Mouse (Mus musculus): ENCODE data around the gene Neurl2. TPM values are rescaled to one million over a fixed set of nuclear protein-coding genes. Genes with fewer than 3 reads are reported as not detected.

The Neurl2 gene
- polyA plus RNA-seq (2015; fragmentation: Nextera tagmentation; extraction: Ambion mirVana), result 56.5 and 63.5 TPM in 2 replicates

GRCm38 (mm10) chr2:164833314-164833959 lies at the start of gene Neurl2:
Gene Neurl2, minus strand, starts transcription at chr2:164833456.

GRCm38 (mm10) chr2:164879228-164879567 lies 45.9 kb upstream of the Neurl2 start, which contains the start of gene Pcif1:
Gene Pcif1, plus strand, starts transcription at chr2:164879304.

GRCm38 (mm10) chr2:164857101-164857821 lies 24.0 kb upstream of the Neurl2 start, which contains the start of gene Pltp:
Gene Pltp, minus strand, starts transcription at chr2:164857711.

GRCm38 (mm10) chr2:164832748-164833301 lies 431 bp downstream of the Neurl2 start, which contains the start of gene Ctsa:
Gene Ctsa, plus strand, starts transcription at chr2:164832873.

GRCm38 (mm10) chr2:164828437-164828836 lies 4.8 kb downstream of the Neurl2 start, which contains the start of gene Spata25:
Gene Spata25, minus strand, starts transcription at chr2:164828537.

GRCm38 (mm10) chr2:164822636-164823165 lies 10.6 kb downstream of the Neurl2 start, which contains the start of gene Zswim1:
Gene Zswim1, plus strand, starts transcription at chr2:164822686.

GRCm38 (mm10) chr2:164804533-164805331 lies 28.5 kb downstream of the Neurl2 start, which contains the start of the genes Acot8 and Zswim3:
Gene Acot8, minus strand, starts transcription at chr2:164804882.
Gene Zswim3, plus strand, starts transcription at chr2:164805098.

GRCm38 (mm10) chr2:164785481-164786387 lies 47.5 kb downstream of the Neurl2 start, which contains the start of gene Snx21:
Gene Snx21, plus strand, starts transcription at chr2:164785823.

Other genes with a start within 250 kb of the Neurl2 start
- gene Wfdc6a, start 248.0 kb downstream of the Neurl2 start, polyA plus RNA-seq (2015; fragmentation: Nextera tagmentation; extraction: Ambion mirVana), result not detected in 2 replicates
- not detected in 2 replicates for gene Eppin, start 239.9 kb downstream of the Neurl2 start, polyA plus RNA-seq (2015; fragmentation: Nextera tagmentation; extraction: Ambion mirVana)
- gene Wfdc6b, start 219.9 kb downstream of the Neurl2 start, polyA plus RNA-seq (2015; fragmentation: Nextera tagmentation; extraction: Ambion mirVana), result not detected in 2 replicates
- not detected in 2 replicates for gene Wfdc8, start 219.8 kb downstream of the Neurl2 start, polyA plus RNA-seq (2015; fragmentation: Nextera tagmentation; extraction: Ambion mirVana)
- not detected in 2 replicates for gene Wfdc16, start 194.7 kb downstream of the Neurl2 start, polyA plus RNA-seq (2015; fragmentation: Nextera tagmentation; extraction: Ambion mirVana)
- gene Wfdc10, start 177.4 kb downstream of the Neurl2 start, polyA plus RNA-seq (2015; fragmentation: Nextera tagmentation; extraction: Ambion mirVana), result not detected in 2 replicates
- not detected in 2 replicates for gene Wfdc9, start 176.9 kb downstream of the Neurl2 start, polyA plus RNA-seq (2015; fragmentation: Nextera tagmentation; extraction: Ambion mirVana)
- not detected in 2 replicates for gene Wfdc11, start 159.4 kb downstream of the Neurl2 start, polyA plus RNA-seq (2015; fragmentation: Nextera tagmentation; extraction: Ambion mirVana)
- gene Wfdc13, start 148.3 kb downstream of the Neurl2 start, polyA plus RNA-seq (2015; fragmentation: Nextera tagmentation; extraction: Ambion mirVana), result 0.21 TPM in 1 of 2 replicates, not detected in the other
- not detected in 2 replicates for gene Spint4, start 135.0 kb downstream of the Neurl2 start, polyA plus RNA-seq (2015; fragmentation: Nextera tagmentation; extraction: Ambion mirVana)
- not detected in 2 replicates for gene Spint5, start 118.2 kb downstream of the Neurl2 start, polyA plus RNA-seq (2015; fragmentation: Nextera tagmentation; extraction: Ambion mirVana)
- 0.14 and 0.29 TPM in 2 replicates for gene Wfdc3, start 87.5 kb downstream of the Neurl2 start, polyA plus RNA-seq (2015; fragmentation: Nextera tagmentation; extraction: Ambion mirVana)
- 51.2 and 54.3 TPM in 2 replicates for gene Dnttip1, start 87.5 kb downstream of the Neurl2 start, polyA plus RNA-seq (2015; fragmentation: Nextera tagmentation; extraction: Ambion mirVana)
- 67.3 and 77.7 TPM in 2 replicates for gene Ube2c, start 63.6 kb downstream of the Neurl2 start, polyA plus RNA-seq (2015; fragmentation: Nextera tagmentation; extraction: Ambion mirVana)
- gene Tnnc2, start 53.5 kb downstream of the Neurl2 start, polyA plus RNA-seq (2015; fragmentation: Nextera tagmentation; extraction: Ambion mirVana), result 22,389 and 24,028 TPM in 2 replicates
- 31.1 and 33.0 TPM in 2 replicates for gene Snx21, start 47.6 kb downstream of the Neurl2 start, polyA plus RNA-seq (2015; fragmentation: Nextera tagmentation; extraction: Ambion mirVana)
- 10.2 and 11.7 TPM in 2 replicates for gene Acot8, start 28.6 kb downstream of the Neurl2 start, polyA plus RNA-seq (2015; fragmentation: Nextera tagmentation; extraction: Ambion mirVana)
- 2.0 TPM in 2 replicates for gene Zswim3, start 28.4 kb downstream of the Neurl2 start, polyA plus RNA-seq (2015; fragmentation: Nextera tagmentation; extraction: Ambion mirVana)
- gene Zswim1, start 10.8 kb downstream of the Neurl2 start, polyA plus RNA-seq (2015; fragmentation: Nextera tagmentation; extraction: Ambion mirVana), result 5.9 and 6.8 TPM in 2 replicates
- gene Spata25, start 4.9 kb downstream of the Neurl2 start, polyA plus RNA-seq (2015; fragmentation: Nextera tagmentation; extraction: Ambion mirVana), result not detected in 2 replicates
- 105 and 116 TPM in 2 replicates for gene Ctsa, start 583 bp downstream of the Neurl2 start, polyA plus RNA-seq (2015; fragmentation: Nextera tagmentation; extraction: Ambion mirVana)
- 5.9 and 7.4 TPM in 2 replicates for gene Pltp, start 24.3 kb upstream of the Neurl2 start, polyA plus RNA-seq (2015; fragmentation: Nextera tagmentation; extraction: Ambion mirVana)
- gene Pcif1, start 45.8 kb upstream of the Neurl2 start, polyA plus RNA-seq (2015; fragmentation: Nextera tagmentation; extraction: Ambion mirVana), result 41.4 and 42.2 TPM in 2 replicates
- gene Zfp335, start 78.3 kb upstream of the Neurl2 start, polyA plus RNA-seq (2015; fragmentation: Nextera tagmentation; extraction: Ambion mirVana), result 4.0 and 4.3 TPM in 2 replicates
- gene Mmp9, start 107.3 kb upstream of the Neurl2 start, polyA plus RNA-seq (2015; fragmentation: Nextera tagmentation; extraction: Ambion mirVana), result 0.91 and 1.1 TPM in 2 replicates
- 0.22 and 0.23 TPM in 2 replicates for gene Slc12a5, start 127.3 kb upstream of the Neurl2 start, polyA plus RNA-seq (2015; fragmentation: Nextera tagmentation; extraction: Ambion mirVana)
- 17.6 and 18.6 TPM in 2 replicates for gene Ncoa5, start 201.4 kb upstream of the Neurl2 start, polyA plus RNA-seq (2015; fragmentation: Nextera tagmentation; extraction: Ambion mirVana)
- 2.4 and 3.5 TPM in 2 replicates for gene Cd40, start 222.2 kb upstream of the Neurl2 start, polyA plus RNA-seq (2015; fragmentation: Nextera tagmentation; extraction: Ambion mirVana)